In genomic region chr9:13311094-13311493, GRCm38 (mm10) we compare ENCODE assay signal across 32 mouse cellular contexts. TPM values are rescaled to one million over a fixed set of nuclear protein-coding genes. Genes with fewer than 3 reads are reported as not detected.
A peak's percentile ranks its signal among the peaks of the same experiment; 100 is the strongest.
DNase-seq lines count a peak whose midpoint lies in the region; ATAC-seq and TF ChIP-seq lines count a peak whose summit lies in the region.
"Had no signal": no experiment of that assay in that cellular context is flagged by ENCODE, and none has a peak within 500 bp of the region (broad histone marks: within the 10 kb centered on the region; RNA-seq: fewer than 3 reads in every experiment).

No protein-coding gene starts in this region.

- no peak for TF ChIP-seq POLR2A in heart, adult 2 months (IDR thresholded peaks at IDR 0.05; ENCODE audit: insufficient read depth, low read depth, low read length)

- H3K4me1 ChIP-seq in heart, adult 2 months (ENCODE audit: control insufficient read depth, insufficient read depth, low read length) = peaks cover 15% of the 10 kb centered on the region
- peaks cover 19% of the 10 kb centered on the region for H3K4me1 ChIP-seq in midbrain, embryonic 11.5 days (ENCODE audit: control insufficient read depth, insufficient read depth, low read length)
- H3K4me1 ChIP-seq in midbrain, embryonic 13.5 days (replicated peaks) = peaks cover 49% of the 10 kb centered on the region
- H3K4me1 ChIP-seq in intestine, embryonic 16.5 days (ENCODE audit: control insufficient read depth, insufficient read depth, low read length) = peaks cover 4% of the 10 kb centered on the region; the same call in 1 of the 2 replicates
- H3K4me1 ChIP-seq: liver, embryonic 15.5 days had no signal

- 6% methylated on average over 2 of the region's 2 CpGs for WGBS in heart, adult 2 months
- WGBS in midbrain, embryonic 11.5 days = 46% methylated on average over 2 of the region's 2 CpGs
- WGBS in midbrain, embryonic 13.5 days = 38% methylated on average over 2 of the region's 2 CpGs
- 45% methylated on average over 2 of the region's 2 CpGs for WGBS in intestine, embryonic 16.5 days

- no peak for TF ChIP-seq EP300 in heart, adult 2 months (IDR thresholded peaks at IDR 0.05; ENCODE audit: insufficient read depth, low read depth, low read length)

- intact Hi-C loops in heart, adult 2 months (cut with DNase I) = no loop called here

- no peaks in the 10 kb centered on the region for H3K9me3 ChIP-seq in midbrain, embryonic 11.5 days (ENCODE audit: control insufficient read depth, low read length)
- H3K9me3 ChIP-seq in midbrain, embryonic 13.5 days = no peaks in the 10 kb centered on the region
- no peaks in the 10 kb centered on the region for H3K9me3 ChIP-seq in intestine, embryonic 16.5 days (ENCODE audit: control insufficient read depth, low read length)
- H3K9me3 ChIP-seq: embryonic facial prominence, embryonic 10.5 days; embryonic facial prominence, embryonic 15.5 days; forebrain, embryonic 12.5 days; heart, embryonic 13.5 days; hindbrain, embryonic 13.5 days; kidney, embryonic 15.5 days; limb, embryonic 12.5 days; liver, embryonic 15.5 days; midbrain, embryonic 12.5 days had no signal

- no peak for TF ChIP-seq CTCF in heart, adult 2 months (IDR thresholded peaks at IDR 0.05)

- H3K4me3 ChIP-seq in heart, adult 2 months = no peak overlapping the region
- no peak overlapping the region for H3K4me3 ChIP-seq in midbrain, embryonic 11.5 days (ENCODE audit: low read depth, low read length)
- no peak overlapping the region for H3K4me3 ChIP-seq in midbrain, embryonic 13.5 days (replicated peaks)
- no peak overlapping the region for H3K4me3 ChIP-seq in intestine, embryonic 16.5 days (ENCODE audit: low read length)
- H3K4me3 ChIP-seq: embryonic facial prominence, embryonic 10.5 days; embryonic facial prominence, embryonic 15.5 days; forebrain, embryonic 12.5 days; heart, embryonic 13.5 days; hindbrain, embryonic 13.5 days; kidney, embryonic 15.5 days; limb, embryonic 12.5 days; liver, embryonic 15.5 days; midbrain, embryonic 12.5 days had no signal

- H3K79me2 ChIP-seq in heart, adult 2 months (replicated peaks; ENCODE audit: control insufficient read depth, insufficient read depth, low read length) = peaks cover 4% of the 10 kb centered on the region

- no peak for ATAC-seq in midbrain, embryonic 11.5 days (ENCODE audit: low FRiP score)
- ATAC-seq in midbrain, embryonic 13.5 days = no peak
- ATAC-seq in megakaryocyte progenitor cell, adult 5-6 weeks (replicated peaks; ENCODE audit: poor library complexity) = peak; percentile 63
- no peak for ATAC-seq in intestine, embryonic 16.5 days

- H3K36me3 ChIP-seq in heart, adult 2 months (ENCODE audit: control insufficient read depth, insufficient read depth, low read length) = peaks cover 8% of the 10 kb centered on the region
- H3K36me3 ChIP-seq in midbrain, embryonic 11.5 days (ENCODE audit: control insufficient read depth, insufficient read depth, low read length) = no peaks in the 10 kb centered on the region
- H3K36me3 ChIP-seq in midbrain, embryonic 13.5 days = no peaks in the 10 kb centered on the region
- H3K36me3 ChIP-seq in intestine, embryonic 16.5 days (ENCODE audit: control insufficient read depth, insufficient read depth, low read length) = no peaks in the 10 kb centered on the region
- H3K36me3 ChIP-seq: embryonic facial prominence, embryonic 10.5 days; embryonic facial prominence, embryonic 15.5 days; forebrain, embryonic 12.5 days; heart, embryonic 13.5 days; hindbrain, embryonic 13.5 days; kidney, embryonic 15.5 days; limb, embryonic 12.5 days; liver, embryonic 15.5 days; midbrain, embryonic 12.5 days had no signal

- no peak overlapping the region for H3K27ac ChIP-seq in heart, adult 2 months
- no peak overlapping the region for H3K27ac ChIP-seq in midbrain, embryonic 11.5 days (ENCODE audit: low read depth, low read length)
- H3K27ac ChIP-seq in midbrain, embryonic 13.5 days = no peak overlapping the region
- H3K27ac ChIP-seq in intestine, embryonic 16.5 days (ENCODE audit: low read length) = no peak overlapping the region
- H3K27ac ChIP-seq: embryonic facial prominence, embryonic 10.5 days; embryonic facial prominence, embryonic 15.5 days; forebrain, embryonic 12.5 days; kidney, embryonic 15.5 days; limb, embryonic 12.5 days; liver, embryonic 15.5 days had no signal

- H3K9ac ChIP-seq in heart, adult 2 months (ENCODE audit: low read depth, low read length) = no peak overlapping the region
- no peak overlapping the region for H3K9ac ChIP-seq in midbrain, embryonic 11.5 days (ENCODE audit: low read length)
- H3K9ac ChIP-seq in midbrain, embryonic 13.5 days (replicated peaks) = no peak overlapping the region
- H3K9ac ChIP-seq in intestine, embryonic 16.5 days (ENCODE audit: low read depth, low read length) = no peak overlapping the region
- H3K9ac ChIP-seq: embryonic facial prominence, embryonic 15.5 days; forebrain, embryonic 12.5 days; kidney, embryonic 15.5 days; limb, embryonic 12.5 days; liver, embryonic 15.5 days; lung, embryonic 14.5 days; midbrain, embryonic 12.5 days had no signal

- DNase-seq in heart, adult 11 months = peak; percentile 64
- DNase-seq in heart, adult 2 months = no peak
- peak; percentile 80 for DNase-seq in midbrain, embryonic 11.5 days (ENCODE audit: low spot score, missing footprints)
- DNase-seq in left cerebral cortex, adult 8-10 months (ENCODE audit: low spot score in 2 of 2) = no peak
- DNase-seq in gastrocnemius, postnatal 10 days = no peak
- DNase-seq: adrenal gland, adult 2 months; cerebellum, adult 2 months; cerebellum, postnatal 14 days; gastrocnemius, postnatal 14 days; heart, adult 18-20 months; heart, postnatal 10 days; kidney, adult 11 months; kidney, postnatal 4 days; layer of hippocampus, adult 9-11 months; lung, embryonic 14.5 days; lung, postnatal 14 days; retina, postnatal 1 day; right cerebral cortex, postnatal 14 days; thymus, adult 18-20 months; thymus, postnatal 25 days had no signal

- no peak overlapping the region for H3K4me2 ChIP-seq in midbrain, embryonic 11.5 days
- no peak overlapping the region for H3K4me2 ChIP-seq in midbrain, embryonic 13.5 days (replicated peaks)
- no peak overlapping the region for H3K4me2 ChIP-seq in intestine, embryonic 16.5 days (ENCODE audit: low read depth, low read length)
- H3K4me2 ChIP-seq: embryonic facial prominence, embryonic 15.5 days; forebrain, embryonic 12.5 days; heart, embryonic 13.5 days; hindbrain, embryonic 13.5 days; kidney, embryonic 15.5 days; limb, embryonic 12.5 days; liver, embryonic 15.5 days; lung, embryonic 14.5 days; midbrain, embryonic 12.5 days had no signal

- H3K27me3 ChIP-seq in heart, adult 2 months (ENCODE audit: control insufficient read depth, insufficient read depth, low read length) = no peaks in the 10 kb centered on the region
- H3K27me3 ChIP-seq in midbrain, embryonic 11.5 days (ENCODE audit: control insufficient read depth, insufficient read depth, low read length) = no peaks in the 10 kb centered on the region
- no peaks in the 10 kb centered on the region for H3K27me3 ChIP-seq in midbrain, embryonic 13.5 days
- H3K27me3 ChIP-seq in intestine, embryonic 16.5 days (replicated peaks; ENCODE audit: control insufficient read depth, insufficient read depth, low read length) = no peaks in the 10 kb centered on the region
- H3K27me3 ChIP-seq: embryonic facial prominence, embryonic 15.5 days; forebrain, embryonic 12.5 days; heart, embryonic 13.5 days; hindbrain, embryonic 13.5 days; kidney, embryonic 15.5 days; limb, embryonic 12.5 days; liver, embryonic 15.5 days; midbrain, embryonic 12.5 days had no signal

RNA-seq across cellular contexts. Expression of gene Maml2, which starts 13.3 kb away (rescaled TPM):
- 1 to 10 TPM; 5.7 to 6.5 TPM for total RNA-seq in heart, adult 2 months (2021)
- polyA plus RNA-seq in heart, adult 2 months (2012; rRNA removed) = 4.8 and 6.2 TPM in 2 replicates
- 10.3 and 10.7 TPM in 2 replicates for polyA plus RNA-seq in midbrain, embryonic 11.5 days (2014; fragmentation: Nextera tagmentation; extraction: Ambion mirVana)
- polyA plus RNA-seq in midbrain, embryonic 13.5 days (2015; fragmentation: Nextera tagmentation; extraction: Ambion mirVana) = 11.0 and 11.5 TPM in 2 replicates
- 1.1 and 2.9 TPM in 2 replicates for total RNA-seq in megakaryocyte progenitor cell, adult 5-6 weeks (2015)
- 0.46 and 0.71 TPM in 2 replicates for total RNA-seq in megakaryocyte progenitor cell, adult 5-6 weeks (2017)
- total RNA-seq in left cerebral cortex, adult 8-10 months (2022) = 1 to 10 TPM; 8.4 to 9.7 (median 8.8) TPM
- total RNA-seq in gastrocnemius, postnatal 10 days (2021) = 1 to 10 TPM; 5.6 to 6.8 TPM
- 5.0 TPM in 2 replicates for polyA plus RNA-seq in intestine, embryonic 16.5 days (2015; fragmentation: Nextera tagmentation; extraction: Ambion mirVana)

Comparison
In these comparisons a context has a peak if more than half of its experiments do, and no peak if none do; other contexts are left out.
1. DNase-seq: peak in heart, adult 11 months (single experiment) and midbrain, embryonic 11.5 days (single experiment); none in heart, adult 2 months (0 of 2), left cerebral cortex, adult 8-10 months (0 of 2) and gastrocnemius, postnatal 10 days (single experiment).